Mouse (Mus musculus): Measurements from ENCODE around the gene Tpsg1. TPM values are rescaled to one million over a fixed set of nuclear protein-coding genes. Genes with fewer than 3 reads are reported as not detected.

Tpsg1 gene
- polyA plus RNA-seq, 1 experiment: not detected

GRCm38 (mm10) chr17:25400443-25400842 lies 31.4 kb downstream of the Tpsg1 start:
- TF ChIP-seq POLR2A (IDR thresholded peaks at IDR 0.05; ENCODE audit: borderline replicate concordance, control insufficient read depth, low read depth, low read length): no peak
- no peak for TF ChIP-seq CTCF (IDR thresholded peaks at IDR 0.05; ENCODE audit: control insufficient read depth, insufficient read depth, low read length)
- no peak overlapping the region for H3K4me3 ChIP-seq (replicated peaks; ENCODE audit: control insufficient read depth, low read depth, low read length)
- no peak overlapping the region for H3K27ac ChIP-seq (ENCODE audit: control insufficient read depth, insufficient read depth, low read depth, low read length, poor library complexity)
- no peaks in the 10 kb centered on the region for H3K4me1 ChIP-seq (ENCODE audit: control insufficient read depth, insufficient read depth, low read length)
- 8% methylated on average over 7 of the region's 7 CpGs for WGBS

DNA sequence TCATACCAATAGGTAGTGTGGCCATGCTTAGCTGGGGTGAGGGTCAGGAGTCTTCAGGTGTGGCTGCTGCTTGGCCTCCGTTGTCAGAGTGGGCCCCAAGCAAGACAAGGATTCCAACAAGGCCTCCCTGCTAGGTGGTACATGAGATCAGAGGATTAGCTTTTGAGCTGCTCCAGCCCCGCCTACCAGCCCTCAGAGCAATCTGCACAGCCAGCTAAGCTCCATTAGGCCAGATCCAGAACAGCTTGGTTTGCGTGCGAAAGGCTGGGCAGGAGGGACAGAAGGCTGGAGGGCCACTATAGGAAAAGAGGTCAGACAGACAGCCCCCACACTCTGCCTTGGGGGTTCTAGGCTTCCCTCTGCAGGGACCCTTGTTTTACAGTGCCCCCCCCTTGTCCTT lies 32.4 kb downstream of the Tpsg1 start:
- no peak overlapping the region for H3K4me3 ChIP-seq (replicated peaks; ENCODE audit: control insufficient read depth, low read depth, low read length)
- no peak overlapping the region for H3K27ac ChIP-seq (ENCODE audit: control insufficient read depth, insufficient read depth, low read depth, low read length, poor library complexity)
- TF ChIP-seq POLR2A (IDR thresholded peaks at IDR 0.05; ENCODE audit: borderline replicate concordance, control insufficient read depth, low read depth, low read length) (no peak), CTCF (IDR thresholded peaks at IDR 0.05; ENCODE audit: control insufficient read depth, insufficient read depth, low read length) (no peak)
- H3K4me1 ChIP-seq (ENCODE audit: control insufficient read depth, insufficient read depth, low read length): no peaks in the 10 kb centered on the region
- WGBS: 50% methylated on average over 4 of the region's 4 CpGs

- 78% methylated on average over 13 of the region's 13 CpGs for WGBS
- Histone ChIP-seq H3K4me3 (replicated peaks; ENCODE audit: control insufficient read depth, low read depth, low read length) (no peak overlapping the region), H3K4me1 (ENCODE audit: control insufficient read depth, insufficient read depth, low read length) (no peaks in the 10 kb centered on the region), H3K27ac (ENCODE audit: control insufficient read depth, insufficient read depth, low read depth, low read length, poor library complexity) (no peak overlapping the region)
- TF ChIP-seq POLR2A (IDR thresholded peaks at IDR 0.05; ENCODE audit: borderline replicate concordance, control insufficient read depth, low read depth, low read length) (no peak), CTCF (IDR thresholded peaks at IDR 0.05; ENCODE audit: control insufficient read depth, insufficient read depth, low read length) (no peak)
Measured at GRCm38 (mm10) chr17:25402224-25402623, 33.2 kb downstream of the Tpsg1 start.

DNA sequence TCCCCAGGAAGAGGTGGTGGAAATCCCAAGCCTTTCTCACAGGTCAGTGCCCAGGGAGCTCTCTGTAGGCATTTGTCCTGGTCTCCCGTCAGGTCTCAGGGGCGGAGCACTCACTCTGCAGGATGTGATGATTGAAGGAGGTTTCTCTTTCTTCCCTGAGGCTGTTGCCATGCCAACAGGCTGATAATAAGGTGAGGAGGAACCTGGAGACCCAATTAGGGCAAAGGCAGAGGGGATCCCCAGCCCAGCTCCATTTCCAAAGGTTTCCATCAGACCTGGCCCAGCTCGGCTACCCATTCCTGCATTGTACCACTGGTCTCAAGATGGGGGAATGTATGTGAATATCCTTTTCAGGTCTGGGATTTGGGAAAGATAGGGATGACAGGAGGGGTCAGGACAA lies 35.1 kb downstream of the Tpsg1 start:
- WGBS: 32% methylated on average over 3 of the region's 3 CpGs
- Histone ChIP-seq H3K27ac (ENCODE audit: control insufficient read depth, insufficient read depth, low read depth, low read length, poor library complexity) (no peak overlapping the region), H3K4me1 (ENCODE audit: control insufficient read depth, insufficient read depth, low read length) (no peaks in the 10 kb centered on the region), H3K4me3 (replicated peaks; ENCODE audit: control insufficient read depth, low read depth, low read length) (no peak overlapping the region)
- TF ChIP-seq POLR2A (IDR thresholded peaks at IDR 0.05; ENCODE audit: borderline replicate concordance, control insufficient read depth, low read depth, low read length) (no peak), CTCF (IDR thresholded peaks at IDR 0.05; ENCODE audit: control insufficient read depth, insufficient read depth, low read length) (no peak)

DNA sequence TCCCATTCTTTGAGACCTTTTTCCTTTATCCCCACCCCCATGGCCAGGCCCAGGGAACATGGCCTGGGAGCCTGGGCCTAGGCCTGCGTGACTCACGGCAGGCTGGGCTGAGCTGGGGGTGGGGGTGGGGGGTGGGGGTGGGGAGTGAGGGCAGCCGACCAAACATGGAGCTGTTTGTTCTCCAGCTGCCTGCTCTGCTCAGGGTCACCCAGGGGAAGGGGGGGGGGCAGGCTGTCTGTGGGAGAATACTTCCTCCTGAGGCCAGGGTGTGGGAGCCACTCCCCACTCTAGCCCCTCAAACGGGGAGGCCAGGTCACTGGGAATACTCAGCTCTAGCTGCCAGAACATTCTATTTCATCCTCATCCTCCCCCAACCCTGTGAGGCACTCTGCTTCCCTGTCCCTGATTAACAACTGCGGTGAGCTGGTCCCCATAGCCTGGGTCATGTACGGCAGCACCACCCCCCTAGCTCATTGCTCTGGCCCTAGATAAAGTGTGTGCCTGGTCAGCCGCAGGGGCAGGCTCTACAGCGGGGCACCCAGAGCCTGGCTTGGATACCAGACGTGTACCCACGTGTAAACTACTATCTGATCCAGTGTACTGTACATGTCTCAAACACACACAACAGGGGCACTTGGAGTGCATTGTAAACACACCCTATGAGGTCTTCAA lies 36.3 kb downstream of the Tpsg1 start:
- 17% methylated on average over 10 of the region's 10 CpGs for WGBS
- no peak overlapping the region for H3K4me3 ChIP-seq (replicated peaks; ENCODE audit: control insufficient read depth, low read depth, low read length)
- H3K27ac ChIP-seq (ENCODE audit: control insufficient read depth, insufficient read depth, low read depth, low read length, poor library complexity): no peak overlapping the region
- H3K4me1 ChIP-seq (ENCODE audit: control insufficient read depth, insufficient read depth, low read length): no peaks in the 10 kb centered on the region
- TF ChIP-seq CTCF (IDR thresholded peaks at IDR 0.05; ENCODE audit: control insufficient read depth, insufficient read depth, low read length) (no peak), POLR2A (IDR thresholded peaks at IDR 0.05; ENCODE audit: borderline replicate concordance, control insufficient read depth, low read depth, low read length) (no peak)

DNA sequence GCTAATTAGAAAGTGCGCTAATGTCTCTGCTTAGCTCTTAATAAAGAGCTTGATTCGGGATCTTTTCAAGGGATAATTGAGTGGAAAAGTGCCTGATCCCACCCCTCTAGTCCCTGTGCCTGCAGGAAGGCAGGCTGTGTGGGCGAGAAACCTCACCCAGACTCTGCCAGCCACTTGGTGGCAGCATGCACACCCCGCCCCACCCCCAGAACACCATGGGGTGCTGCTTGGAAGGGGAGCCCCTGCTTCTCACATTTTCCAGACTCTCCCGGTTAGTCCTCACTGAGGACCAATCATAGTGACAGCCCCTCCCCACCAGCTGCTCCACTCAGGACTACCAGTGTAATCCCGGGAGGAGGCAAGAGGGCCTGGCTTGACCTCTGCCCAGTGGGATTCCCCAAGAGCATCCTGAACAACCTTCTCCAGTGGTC lies 37.0 kb downstream of the Tpsg1 start:
- Histone ChIP-seq H3K27ac (ENCODE audit: control insufficient read depth, insufficient read depth, low read depth, low read length, poor library complexity) (no peak overlapping the region), H3K4me1 (ENCODE audit: control insufficient read depth, insufficient read depth, low read length) (no peaks in the 10 kb centered on the region), H3K4me3 (replicated peaks; ENCODE audit: control insufficient read depth, low read depth, low read length) (no peak overlapping the region)
- WGBS: 26% methylated on average over 6 of the region's 6 CpGs
- TF ChIP-seq POLR2A (IDR thresholded peaks at IDR 0.05; ENCODE audit: borderline replicate concordance, control insufficient read depth, low read depth, low read length) (no peak), CTCF (IDR thresholded peaks at IDR 0.05; ENCODE audit: control insufficient read depth, insufficient read depth, low read length) (no peak)

- H3K4me1 ChIP-seq (ENCODE audit: control insufficient read depth, insufficient read depth, low read length): no peaks in the 10 kb centered on the region
- TF ChIP-seq CTCF (IDR thresholded peaks at IDR 0.05; ENCODE audit: control insufficient read depth, insufficient read depth, low read length) (no peak), POLR2A (IDR thresholded peaks at IDR 0.05; ENCODE audit: borderline replicate concordance, control insufficient read depth, low read depth, low read length) (no peak)
- H3K27ac ChIP-seq (ENCODE audit: control insufficient read depth, insufficient read depth, low read depth, low read length, poor library complexity): no peak overlapping the region
- WGBS: 69% methylated on average over 4 of the region's 4 CpGs
- H3K4me3 ChIP-seq (replicated peaks; ENCODE audit: control insufficient read depth, low read depth, low read length): no peak overlapping the region
Measured at GRCm38 (mm10) chr17:25407352-25407751, 38.3 kb downstream of the Tpsg1 start.

GRCm38 (mm10) chr17:25408302-25408999 lies 39.4 kb downstream of the Tpsg1 start:
- TF ChIP-seq POLR2A (IDR thresholded peaks at IDR 0.05; ENCODE audit: borderline replicate concordance, control insufficient read depth, low read depth, low read length) (no peak), CTCF (IDR thresholded peaks at IDR 0.05; ENCODE audit: control insufficient read depth, insufficient read depth, low read length) (no peak)
- no peaks in the 10 kb centered on the region for H3K4me1 ChIP-seq (ENCODE audit: control insufficient read depth, insufficient read depth, low read length)
- no peak overlapping the region for H3K4me3 ChIP-seq (replicated peaks; ENCODE audit: control insufficient read depth, low read depth, low read length)
- 76% methylated on average over 7 of the region's 7 CpGs for WGBS
- no peak overlapping the region for H3K27ac ChIP-seq (ENCODE audit: control insufficient read depth, insufficient read depth, low read depth, low read length, poor library complexity)
